Mouse (Mus musculus): ENCODE data around the gene Nrap. TPM values are rescaled to one million over a fixed set of nuclear protein-coding genes. Genes with fewer than 3 reads are reported as not detected.
"Not testable (repeated sequence)": the region's sequence is repeated elsewhere in the genome, so short reads cannot be mapped to it uniquely, and the experiment has no call there.

Gene Nrap
- polyA plus RNA-seq, 1 experiment from 2014 or later = 9.6 TPM

- H3K4me1 ChIP-seq (ENCODE audit: control insufficient read depth, insufficient read depth, low read length) = no peaks in the 10 kb centered on the region
- DNase-seq (ENCODE audit: low spot score) = no peak
- ATAC-seq (ENCODE audit: low read depth) = no peak
- 71% methylated on average over 17 of the region's 17 CpGs for WGBS
- no peaks in the 10 kb centered on the region for H3K9me3 ChIP-seq (ENCODE audit: control insufficient read depth, low read length)
- H3K27ac ChIP-seq (replicated peaks; ENCODE audit: low read depth, low read length) = no peak overlapping the region
- no peak overlapping the region for H3K4me3 ChIP-seq (ENCODE audit: low read depth, low read length)
- H3K9ac ChIP-seq (ENCODE audit: low read depth, low read length) = no peak overlapping the region
- H3K36me3 ChIP-seq (ENCODE audit: control insufficient read depth, insufficient read depth, low read length) = no peaks in the 10 kb centered on the region
- no peak overlapping the region for H3K4me2 ChIP-seq (ENCODE audit: low read depth, low read length)
- H3K27me3 ChIP-seq (replicated peaks; ENCODE audit: control insufficient read depth, insufficient read depth, low read length) = no peaks in the 10 kb centered on the region
Measured at GRCm38 (mm10) chr19:56424606-56425395, 35.0 kb upstream of the Nrap start.

DNA sequence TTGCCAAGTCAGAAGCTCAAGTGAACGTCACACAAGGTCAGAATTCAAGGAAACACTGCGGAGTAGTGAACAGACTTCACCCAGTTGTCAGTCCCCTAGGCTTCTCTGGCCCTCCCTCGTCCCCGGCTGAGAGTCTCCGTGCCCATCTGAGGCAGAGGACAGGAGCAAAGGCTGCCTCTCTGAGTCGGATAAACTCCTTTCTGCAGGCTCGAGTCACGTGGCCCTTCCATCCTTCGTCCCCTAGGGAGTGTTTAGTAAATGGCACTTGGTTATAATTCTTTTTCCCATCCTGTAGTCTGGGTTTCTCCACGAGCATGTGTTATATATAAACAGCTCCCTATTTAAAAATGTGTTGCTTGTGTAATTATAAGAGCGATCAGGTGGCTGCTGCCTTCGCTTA is 33.5 kb upstream of the Nrap start:
- Histone ChIP-seq H3K9ac (ENCODE audit: low read depth, low read length) (no peak overlapping the region), H3K4me3 (ENCODE audit: low read depth, low read length) (no peak overlapping the region), H3K36me3 (ENCODE audit: control insufficient read depth, insufficient read depth, low read length) (no peaks in the 10 kb centered on the region), H3K27me3 (replicated peaks; ENCODE audit: control insufficient read depth, insufficient read depth, low read length) (no peaks in the 10 kb centered on the region), H3K4me1 (ENCODE audit: control insufficient read depth, insufficient read depth, low read length) (no peaks in the 10 kb centered on the region), H3K27ac (replicated peaks; ENCODE audit: low read depth, low read length) (0 out of 2 replicates have a peak overlapping the region, but pooled peaks have one; percentile 2), H3K9me3 (ENCODE audit: control insufficient read depth, low read length) (no peaks in the 10 kb centered on the region), H3K4me2 (ENCODE audit: low read depth, low read length) (no peak overlapping the region)
- ATAC-seq (ENCODE audit: low read depth) (no peak), DNase-seq (ENCODE audit: low spot score) (peak; percentile 30)
- WGBS = 45% methylated on average over 12 of the region's 12 CpGs

DNA sequence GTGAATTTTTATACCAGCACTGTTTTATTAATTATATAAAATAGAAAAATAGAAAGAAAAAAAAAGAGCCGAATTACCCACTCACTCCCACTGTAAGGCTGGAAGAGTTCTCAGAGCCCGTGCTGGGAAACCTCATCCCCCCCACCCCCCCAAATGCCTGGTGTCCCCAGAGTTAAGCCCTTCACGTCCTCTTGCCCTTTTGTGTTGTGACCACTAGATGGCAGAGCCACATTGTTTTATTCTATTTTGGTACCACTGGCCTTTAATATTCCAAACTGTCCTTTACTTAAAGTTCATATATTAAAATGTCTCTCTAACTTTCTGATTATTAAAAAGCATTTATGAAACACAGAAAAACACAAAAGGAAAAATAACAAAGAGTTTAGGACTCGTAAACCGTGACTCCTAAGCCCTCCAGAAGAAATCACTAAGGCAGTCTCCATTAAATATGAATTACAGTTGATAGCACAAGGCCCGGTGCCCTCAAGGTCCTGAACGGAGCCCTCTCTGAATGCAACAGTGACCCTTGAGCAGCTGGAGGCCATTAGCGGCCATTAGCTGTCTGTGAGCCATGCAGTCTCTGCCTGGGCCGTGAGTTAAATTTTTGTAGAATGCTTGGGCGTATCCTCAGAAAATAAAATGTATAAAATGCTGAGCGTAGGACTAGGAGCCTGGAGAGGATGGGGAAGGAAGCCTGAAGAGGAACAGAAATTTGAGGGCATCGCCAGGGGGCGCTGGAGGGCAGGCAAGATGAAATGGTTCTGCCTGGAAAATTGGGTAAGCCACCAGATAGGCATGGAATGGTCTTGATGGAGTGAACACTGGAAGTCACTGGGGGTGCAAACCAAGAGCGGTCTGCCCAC is 32.9 kb upstream of the Nrap start:
- ATAC-seq (ENCODE audit: low read depth) (peak; percentile 41; the same call in 1 of the 2 replicates), DNase-seq (ENCODE audit: low spot score) (peak; percentile 82)
- Histone ChIP-seq H3K4me1 (ENCODE audit: control insufficient read depth, insufficient read depth, low read length) (no peaks in the 10 kb centered on the region), H3K9me3 (ENCODE audit: control insufficient read depth, low read length) (no peaks in the 10 kb centered on the region), H3K4me3 (ENCODE audit: low read depth, low read length) (no peak overlapping the region), H3K36me3 (ENCODE audit: control insufficient read depth, insufficient read depth, low read length) (no peaks in the 10 kb centered on the region), H3K9ac (ENCODE audit: low read depth, low read length) (no peak overlapping the region), H3K4me2 (ENCODE audit: low read depth, low read length) (peak overlapping the region; percentile 15), H3K27me3 (replicated peaks; ENCODE audit: control insufficient read depth, insufficient read depth, low read length) (no peaks in the 10 kb centered on the region), H3K27ac (replicated peaks; ENCODE audit: low read depth, low read length) (0 out of 2 replicates have a peak overlapping the region, but pooled peaks have one; percentile 2)
- 23% methylated on average over 14 of the region's 14 CpGs for WGBS

GRCm38 (mm10) chr19:56420345-56420744 is 30.5 kb upstream of the Nrap start:
- no peak overlapping the region for H3K4me3 ChIP-seq (ENCODE audit: low read depth, low read length)
- no peaks in the 10 kb centered on the region for H3K36me3 ChIP-seq (ENCODE audit: control insufficient read depth, insufficient read depth, low read length)
- no peak overlapping the region for H3K9ac ChIP-seq (ENCODE audit: low read depth, low read length)
- 88% methylated on average over 3 of the region's 3 CpGs for WGBS
- DNase-seq (ENCODE audit: low spot score) (no peak), ATAC-seq (ENCODE audit: low read depth) (no peak)
- H3K4me1 ChIP-seq (ENCODE audit: control insufficient read depth, insufficient read depth, low read length) = no peaks in the 10 kb centered on the region
- no peak overlapping the region for H3K27ac ChIP-seq (replicated peaks; ENCODE audit: low read depth, low read length)
- no peaks in the 10 kb centered on the region for H3K9me3 ChIP-seq (ENCODE audit: control insufficient read depth, low read length)
- no peak overlapping the region for H3K4me2 ChIP-seq (ENCODE audit: low read depth, low read length)
- no peaks in the 10 kb centered on the region for H3K27me3 ChIP-seq (replicated peaks; ENCODE audit: control insufficient read depth, insufficient read depth, low read length)

DNA sequence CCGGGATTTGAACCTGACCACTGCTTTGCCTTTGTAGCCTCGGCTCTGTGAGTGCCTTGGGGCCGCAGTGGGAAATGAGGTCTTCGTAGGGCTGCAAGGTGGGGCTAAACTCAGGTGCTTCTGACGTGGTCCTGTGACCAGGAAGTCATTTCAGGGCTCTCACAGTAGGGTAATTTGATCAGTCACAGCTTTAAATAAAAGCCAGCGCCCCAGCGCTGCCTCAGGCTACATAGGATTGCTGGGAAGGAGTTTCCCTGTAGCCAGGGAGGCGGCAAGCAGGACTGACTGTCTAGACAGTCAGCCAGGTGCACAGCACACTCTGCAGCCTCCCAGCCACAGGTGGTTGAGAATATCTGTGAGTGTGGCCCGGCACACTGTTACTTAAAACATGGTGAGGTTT is 29.6 kb upstream of the Nrap start:
- no peak overlapping the region for H3K4me2 ChIP-seq (ENCODE audit: low read depth, low read length)
- H3K4me1 ChIP-seq (ENCODE audit: control insufficient read depth, insufficient read depth, low read length) = no peaks in the 10 kb centered on the region
- H3K27ac ChIP-seq (replicated peaks; ENCODE audit: low read depth, low read length) = no peak overlapping the region
- no peaks in the 10 kb centered on the region for H3K27me3 ChIP-seq (replicated peaks; ENCODE audit: control insufficient read depth, insufficient read depth, low read length)
- ATAC-seq (ENCODE audit: low read depth) = peak; percentile 77; the same call in 1 of the 2 replicates
- H3K36me3 ChIP-seq (ENCODE audit: control insufficient read depth, insufficient read depth, low read length) = no peaks in the 10 kb centered on the region
- no peak overlapping the region for H3K4me3 ChIP-seq (ENCODE audit: low read depth, low read length)
- peak; percentile 63 for DNase-seq (ENCODE audit: low spot score)
- WGBS = 42% methylated on average over 9 of the region's 9 CpGs
- no peaks in the 10 kb centered on the region for H3K9me3 ChIP-seq (ENCODE audit: control insufficient read depth, low read length)
- H3K9ac ChIP-seq (ENCODE audit: low read depth, low read length) = no peak overlapping the region

- no peak for ATAC-seq (ENCODE audit: low read depth)
- Histone ChIP-seq H3K4me3 (ENCODE audit: low read depth, low read length) (no peak overlapping the region), H3K27ac (replicated peaks; ENCODE audit: low read depth, low read length) (no peak overlapping the region), H3K4me2 (ENCODE audit: low read depth, low read length) (no peak overlapping the region), H3K36me3 (ENCODE audit: control insufficient read depth, insufficient read depth, low read length) (no peaks in the 10 kb centered on the region), H3K9me3 (ENCODE audit: control insufficient read depth, low read length) (no peaks in the 10 kb centered on the region), H3K9ac (ENCODE audit: low read depth, low read length) (no peak overlapping the region), H3K4me1 (ENCODE audit: control insufficient read depth, insufficient read depth, low read length) (no peaks in the 10 kb centered on the region), H3K27me3 (replicated peaks; ENCODE audit: control insufficient read depth, insufficient read depth, low read length) (no peaks in the 10 kb centered on the region)
- no peak for DNase-seq (ENCODE audit: low spot score)
- WGBS = 72% methylated on average over 4 of the region's 4 CpGs
Measured at GRCm38 (mm10) chr19:56418404-56418803, 28.6 kb upstream of the Nrap start.

GRCm38 (mm10) chr19:56409884-56410283 is 20.0 kb upstream of the Nrap start:
- not testable (repeated sequence) for ATAC-seq (ENCODE audit: low read depth); H3K4me3 ChIP-seq (ENCODE audit: low read depth, low read length); H3K9ac ChIP-seq (ENCODE audit: low read depth, low read length); H3K9me3 ChIP-seq (ENCODE audit: control insufficient read depth, low read length); H3K27me3 ChIP-seq (replicated peaks; ENCODE audit: control insufficient read depth, insufficient read depth, low read length); H3K4me1 ChIP-seq (ENCODE audit: control insufficient read depth, insufficient read depth, low read length); H3K27ac ChIP-seq (replicated peaks; ENCODE audit: low read depth, low read length); H3K4me2 ChIP-seq (ENCODE audit: low read depth, low read length); DNase-seq (ENCODE audit: low spot score)
- H3K36me3 ChIP-seq (ENCODE audit: control insufficient read depth, insufficient read depth, low read length) = peaks cover 20% of the 10 kb centered on the region; the same call in 1 of the 2 replicates
- 97% methylated on average over 4 of the region's 4 CpGs for WGBS

- Histone ChIP-seq H3K27me3 (replicated peaks; ENCODE audit: control insufficient read depth, insufficient read depth, low read length) (no peaks in the 10 kb centered on the region), H3K4me3 (ENCODE audit: low read depth, low read length) (no peak overlapping the region), H3K9me3 (ENCODE audit: control insufficient read depth, low read length) (no peaks in the 10 kb centered on the region), H3K4me2 (ENCODE audit: low read depth, low read length) (no peak overlapping the region), H3K9ac (ENCODE audit: low read depth, low read length) (no peak overlapping the region), H3K27ac (replicated peaks; ENCODE audit: low read depth, low read length) (no peak overlapping the region), H3K4me1 (ENCODE audit: control insufficient read depth, insufficient read depth, low read length) (no peaks in the 10 kb centered on the region), H3K36me3 (ENCODE audit: control insufficient read depth, insufficient read depth, low read length) (peaks cover 20% of the 10 kb centered on the region)
- no peak for ATAC-seq (ENCODE audit: low read depth)
- WGBS = 92% methylated on average over 7 of the region's 7 CpGs
- DNase-seq (ENCODE audit: low spot score) = no peak
Measured at GRCm38 (mm10) chr19:56406581-56406980, 16.7 kb upstream of the Nrap start.

All from embryonic facial prominence, embryonic 14.5 days (tissue).